Mouse (Mus musculus) G1E (cell line): ENCODE data around the gene Pola2.

Experiments used
- CTCF ChIP-seq: IDR thresholded peaks from 2 replicates; pipeline ENCODE4 v1.5.1; 2012; ENCODE audit warnings: low read depth, low read length, inconsistent platforms, mixed read lengths
- GATA2 ChIP-seq: IDR thresholded peaks from 2 replicates; pipeline ENCODE4 v1.6.1; 2012; ENCODE audit warnings: low read depth, low read length, inconsistent platforms, borderline replicate concordance
- POLR2AphosphoS5 ChIP-seq: IDR thresholded peaks from 2 replicates; pipeline ENCODE4 v1.6.1; 2012; ENCODE audit warnings: low read depth, low read length, inconsistent platforms; ENCODE audit not compliant: insufficient replicate concordance

DNA sequence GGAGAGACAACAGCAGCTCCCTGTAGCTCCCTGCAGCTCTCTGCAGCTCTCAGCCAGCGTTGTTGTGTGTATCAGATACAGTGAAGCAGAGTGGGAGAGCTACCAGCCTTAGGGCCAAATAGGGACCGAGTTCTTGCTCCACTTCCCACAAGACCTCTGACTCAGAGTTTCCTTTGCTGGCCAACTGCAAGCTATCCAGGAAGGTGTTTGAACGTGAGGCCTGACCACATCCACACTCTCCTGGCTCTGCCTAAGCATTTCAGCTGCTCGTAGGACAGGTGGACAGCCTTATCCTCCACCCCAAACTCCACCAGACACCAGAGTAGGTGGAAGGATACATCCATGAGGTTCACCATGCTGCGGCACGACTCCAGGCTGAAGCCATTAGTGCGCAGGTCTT lies 28.0 kb upstream of the Pola2 start:
- no peak for TF ChIP-seq CTCF
- no peak for TF ChIP-seq GATA2
- no peak for TF ChIP-seq POLR2AphosphoS5
